Mouse (Mus musculus): ENCODE results near the gene Pld2. TPM values are rescaled to one million over a fixed set of nuclear protein-coding genes. Genes with fewer than 3 reads are reported as not detected.
"Not testable (repeated sequence)": the region's sequence is repeated elsewhere in the genome, so short reads cannot be mapped to it uniquely, and the experiment has no call there.

Gene Pld2
- polyA plus RNA-seq, 1 experiment from 2014 or later = 1.8 TPM

DNA sequence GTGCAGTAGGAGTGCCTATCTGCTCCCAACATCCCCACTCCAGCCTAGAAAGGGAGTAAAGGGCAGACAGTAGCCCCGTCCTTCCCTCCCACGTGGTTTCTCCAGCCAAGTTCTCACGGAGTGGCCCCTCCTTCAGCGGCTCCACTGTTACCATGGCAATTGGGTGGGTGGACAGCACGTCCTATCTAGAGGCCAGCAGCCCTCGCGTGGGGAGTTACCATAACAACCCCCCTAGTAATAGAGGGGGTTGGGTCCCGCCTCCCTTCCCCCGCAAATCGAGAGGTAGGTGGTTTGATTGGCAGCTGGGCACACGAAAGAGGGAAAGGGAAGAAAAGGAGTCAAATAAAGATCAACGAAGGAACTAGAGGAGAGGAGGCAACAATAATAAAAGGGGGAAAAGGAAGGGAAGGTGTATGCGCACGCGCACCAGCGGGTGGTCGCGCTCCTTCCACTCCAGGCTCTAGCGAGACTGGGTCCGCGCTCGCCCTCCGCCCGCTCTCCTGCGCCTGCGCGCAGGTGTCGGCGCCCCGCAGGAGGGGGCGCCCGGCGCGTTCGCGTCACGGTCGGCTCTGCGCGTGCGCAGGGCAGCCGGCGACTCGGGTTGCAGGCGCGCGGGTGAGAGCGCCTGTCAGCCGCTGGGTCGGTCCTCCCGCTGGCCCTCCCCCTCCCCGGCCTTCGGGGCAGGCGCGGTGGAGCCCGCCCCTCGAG, 22.6 kb downstream of the Pld2 start, which contains the start of gene Mink1:
Gene Mink1, plus strand, starts transcription at position 595 of the 708 bp plus-strand sequence.
- H3K27me3 ChIP-seq = no peaks in the 10 kb centered on the region
- peak; percentile 86 for ATAC-seq (ENCODE audit: insufficient read depth)
- H3K4me3 ChIP-seq (replicated peaks) = peak within 1 kb of the TSS; percentile 89
- no peaks in the 10 kb centered on the region for H3K9me3 ChIP-seq (replicated peaks)
- H3K9ac ChIP-seq = peak within 1 kb of the TSS; percentile 79
- H3K36me3 ChIP-seq (replicated peaks) = 0 out of 2 replicates have a peak, but pooled peaks cover 6% of the 10 kb centered on the region
- peaks cover 57% of the 10 kb centered on the region for H3K4me1 ChIP-seq (replicated peaks)
- peak within 1 kb of the TSS; percentile 75 for H3K27ac ChIP-seq (replicated peaks)
- WGBS (ENCODE audit: insufficient replicate concordance) = 1% methylated on average over 55 of the region's 57 CpGs
- peak within 1 kb of the TSS; percentile 99 for H3K4me2 ChIP-seq

DNA sequence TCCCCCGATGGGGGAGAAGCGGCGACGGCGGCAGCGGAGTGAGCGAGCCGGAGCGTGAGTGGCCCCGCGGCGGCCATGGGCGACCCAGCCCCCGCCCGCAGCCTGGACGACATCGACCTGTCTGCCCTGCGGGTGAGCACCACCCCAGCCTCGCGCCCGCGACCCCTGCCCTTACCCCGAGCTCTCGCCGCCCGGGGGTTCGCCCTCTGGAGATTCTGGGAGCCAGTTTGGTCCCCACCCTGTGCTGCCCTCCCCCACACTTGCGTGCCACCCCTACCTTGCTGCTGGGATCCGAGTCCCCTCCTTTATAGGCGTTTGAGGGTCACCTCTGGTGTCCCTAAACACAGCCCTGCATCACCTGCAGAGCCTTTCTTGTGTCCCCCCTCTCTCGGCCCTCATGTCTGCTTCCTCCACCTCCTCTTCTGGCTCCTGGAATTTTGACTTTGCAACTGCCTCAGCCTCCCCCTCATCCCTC, 23.2 kb downstream of the Pld2 start:
- Histone ChIP-seq H3K9ac (peak overlapping the region; percentile 79), H3K4me2 (peak overlapping the region; percentile 99), H3K27ac (replicated peaks) (peak overlapping the region; percentile 75), H3K4me3 (replicated peaks) (peak overlapping the region; percentile 89), H3K27me3 (no peaks in the 10 kb centered on the region), H3K9me3 (replicated peaks) (no peaks in the 10 kb centered on the region), H3K4me1 (replicated peaks) (peaks cover 57% of the 10 kb centered on the region), H3K36me3 (replicated peaks) (0 out of 2 replicates have a peak, but pooled peaks cover 6% of the 10 kb centered on the region)
- 0% methylated on average over 14 of the region's 31 CpGs for WGBS (ENCODE audit: insufficient replicate concordance)
- peak; percentile 9; the same call in 1 of the 2 replicates for ATAC-seq (ENCODE audit: insufficient read depth)

DNA sequence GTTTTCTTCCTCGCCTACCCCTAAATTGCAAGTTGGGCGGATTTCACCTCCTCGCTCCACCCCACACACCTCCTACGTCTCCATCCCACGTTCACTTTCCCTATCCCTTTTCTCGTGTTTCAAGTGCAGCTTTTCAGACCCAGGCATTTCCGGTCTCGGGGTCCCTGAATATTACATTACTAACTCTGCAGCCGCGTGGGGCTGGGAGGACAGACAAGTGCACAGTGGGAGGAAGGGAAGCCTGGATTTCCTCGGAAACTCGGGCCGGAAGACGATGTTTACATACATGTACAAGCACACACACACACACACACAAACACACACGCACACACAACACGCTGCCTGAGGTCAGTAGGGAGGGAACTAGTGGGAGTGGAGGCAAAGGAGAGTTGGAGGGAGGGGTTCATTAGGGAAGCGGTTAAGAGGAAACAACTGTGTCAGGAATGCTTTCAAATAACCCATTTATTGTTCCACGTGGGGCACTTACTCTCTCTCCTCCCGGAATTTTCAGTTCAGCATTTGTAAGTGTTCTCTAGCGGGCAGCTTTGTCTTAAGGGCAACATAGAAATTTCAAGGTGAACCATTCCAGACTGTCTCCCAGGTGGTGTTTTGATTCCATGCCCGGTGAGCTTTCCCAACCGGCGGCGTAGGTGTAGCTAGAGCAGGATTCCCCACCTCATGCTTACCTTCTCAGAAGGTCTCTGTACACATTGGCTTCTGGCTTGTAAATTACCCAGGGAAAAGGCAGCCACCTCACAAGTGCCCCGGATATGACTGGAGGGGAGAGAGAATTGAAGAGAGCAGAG, 23.8 kb downstream of the Pld2 start:
- peak overlapping the region; percentile 99 for H3K4me2 ChIP-seq
- no peak for ATAC-seq (ENCODE audit: insufficient read depth)
- H3K36me3 ChIP-seq (replicated peaks) = 0 out of 2 replicates have a peak, but pooled peaks cover 6% of the 10 kb centered on the region
- H3K4me3 ChIP-seq (replicated peaks) = peak overlapping the region; percentile 89
- H3K9ac ChIP-seq = peak overlapping the region; percentile 79
- peak overlapping the region; percentile 75 for H3K27ac ChIP-seq (replicated peaks)
- no peaks in the 10 kb centered on the region for H3K27me3 ChIP-seq
- peaks cover 59% of the 10 kb centered on the region for H3K4me1 ChIP-seq (replicated peaks)
- WGBS (ENCODE audit: insufficient replicate concordance) = 4% methylated on average over 25 of the region's 25 CpGs
- H3K9me3 ChIP-seq (replicated peaks) = no peaks in the 10 kb centered on the region

DNA sequence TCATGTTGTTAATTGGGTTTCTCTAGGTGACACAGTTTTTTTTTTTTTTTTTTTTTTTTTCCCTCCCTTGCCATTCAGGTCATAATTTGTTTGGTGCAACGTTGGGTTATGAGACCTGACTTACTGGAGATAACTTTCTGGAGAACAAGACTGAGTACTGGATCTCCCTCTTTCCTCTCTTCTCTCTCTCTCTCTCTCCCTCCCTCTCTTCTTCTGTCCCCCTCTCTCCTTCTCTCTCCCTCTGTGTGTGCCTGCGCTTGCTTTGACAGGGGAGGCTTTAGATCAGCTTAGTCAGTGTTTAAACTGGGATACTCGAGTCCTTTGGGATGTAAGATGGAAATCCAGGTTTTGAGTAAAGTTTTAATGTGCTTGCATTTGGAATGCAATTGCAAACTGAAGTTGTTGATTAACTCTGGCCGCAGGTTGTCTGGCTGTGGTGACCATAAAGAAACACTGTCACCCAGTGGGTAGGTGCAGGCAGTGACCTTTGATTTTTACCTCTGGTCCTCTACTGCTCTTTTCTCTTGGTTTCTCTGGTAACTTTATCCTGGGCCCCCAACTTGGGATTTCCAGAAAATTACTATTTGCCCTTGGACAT, 24.5 kb downstream of the Pld2 start:
- no peaks in the 10 kb centered on the region for H3K27me3 ChIP-seq
- peaks cover 63% of the 10 kb centered on the region for H3K4me1 ChIP-seq (replicated peaks)
- H3K9me3 ChIP-seq (replicated peaks) = no peaks in the 10 kb centered on the region
- H3K9ac ChIP-seq = no peak overlapping the region; the same call in 1 of the 2 replicates
- ATAC-seq (ENCODE audit: insufficient read depth) = no peak
- H3K4me3 ChIP-seq (replicated peaks) = peak overlapping the region; percentile 89
- H3K4me2 ChIP-seq = peak overlapping the region; percentile 99
- 0 out of 2 replicates have a peak, but pooled peaks cover 6% of the 10 kb centered on the region for H3K36me3 ChIP-seq (replicated peaks)
- WGBS (ENCODE audit: insufficient replicate concordance) = 39% methylated on average over 4 of the region's 4 CpGs
- peak overlapping the region; percentile 75 for H3K27ac ChIP-seq (replicated peaks)

DNA sequence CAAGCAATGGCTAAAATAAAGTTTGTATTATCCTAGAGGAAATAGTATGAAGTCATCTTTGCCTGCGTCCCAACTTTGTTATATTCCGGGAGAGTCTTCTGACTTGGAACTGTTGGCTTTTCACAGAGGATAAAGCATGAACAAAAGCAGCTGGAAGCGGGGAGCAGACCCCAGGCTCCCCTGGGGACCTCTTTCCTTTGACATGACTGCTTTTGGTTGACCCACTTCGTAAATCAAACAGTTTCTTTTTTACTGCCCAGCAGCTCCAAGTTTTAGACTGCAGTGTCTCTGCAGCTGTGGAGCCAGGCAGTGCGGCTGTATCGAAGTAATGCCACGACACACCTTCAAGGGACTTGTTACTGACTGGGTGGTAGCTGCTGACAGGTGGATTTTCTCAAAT, 26.7 kb downstream of the Pld2 start:
- Histone ChIP-seq H3K27me3 (no peaks in the 10 kb centered on the region), H3K4me1 (replicated peaks) (peaks cover 78% of the 10 kb centered on the region), H3K9ac (no peak overlapping the region), H3K36me3 (replicated peaks) (0 out of 2 replicates have a peak, but pooled peaks cover 6% of the 10 kb centered on the region), H3K4me3 (replicated peaks) (no peak overlapping the region), H3K4me2 (no peak overlapping the region), H3K9me3 (replicated peaks) (no peaks in the 10 kb centered on the region), H3K27ac (replicated peaks) (no peak overlapping the region)
- no peak for ATAC-seq (ENCODE audit: insufficient read depth)
- WGBS (ENCODE audit: insufficient replicate concordance) = 76% methylated on average over 7 of the region's 7 CpGs

DNA sequence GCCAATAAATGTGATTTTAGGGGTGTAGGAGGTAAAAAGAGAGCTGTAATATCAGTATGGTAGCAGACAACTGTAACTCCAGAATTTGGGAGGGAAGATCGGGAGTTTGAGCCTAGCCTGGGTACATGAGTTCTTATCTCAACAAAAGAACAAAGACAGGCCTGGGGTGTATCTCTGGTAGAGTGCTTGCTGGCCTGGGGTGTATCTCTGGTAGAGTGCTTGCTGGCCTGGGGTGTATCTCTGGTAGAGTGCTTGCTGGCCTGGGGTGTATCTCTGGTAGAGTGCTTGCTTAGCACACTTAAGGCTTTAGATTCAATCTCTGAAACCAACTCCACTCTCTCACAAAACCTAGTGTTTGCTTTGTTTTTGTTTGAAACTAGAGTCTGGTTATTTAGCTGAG, 30.8 kb downstream of the Pld2 start:
- H3K9ac ChIP-seq; H3K4me3 ChIP-seq (replicated peaks); H3K4me2 ChIP-seq; H3K36me3 ChIP-seq (replicated peaks); H3K27ac ChIP-seq (replicated peaks); H3K9me3 ChIP-seq (replicated peaks); H3K27me3 ChIP-seq: not testable (repeated sequence)
- peaks cover 57% of the 10 kb centered on the region for H3K4me1 ChIP-seq (replicated peaks)
- peak; percentile 63 for ATAC-seq (ENCODE audit: insufficient read depth)
- WGBS (ENCODE audit: insufficient replicate concordance) = 23% methylated on average over 1 of the region's 1 CpGs

DNA sequence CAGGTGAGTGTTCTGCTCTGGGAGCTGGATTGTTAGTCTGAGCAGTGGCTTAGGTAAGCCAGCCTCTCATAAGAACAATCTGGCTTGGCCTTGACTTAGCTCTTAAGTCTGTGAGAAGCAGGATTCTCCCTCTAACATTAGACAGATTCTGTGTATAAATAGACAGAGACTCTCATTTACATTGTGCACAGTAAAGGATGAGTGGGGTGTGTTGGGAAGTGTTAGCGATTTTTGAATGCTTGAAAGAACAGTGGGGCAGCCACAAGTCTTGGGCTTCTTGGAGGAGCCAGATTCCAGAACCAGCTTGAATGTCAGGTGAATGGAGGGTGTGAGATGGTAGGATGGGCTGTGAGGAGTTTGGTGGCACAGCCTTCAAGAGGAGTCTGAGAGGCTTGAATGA, 31.8 kb downstream of the Pld2 start:
- Histone ChIP-seq H3K4me1 (replicated peaks) (peaks cover 54% of the 10 kb centered on the region), H3K27ac (replicated peaks) (no peak overlapping the region), H3K4me3 (replicated peaks) (no peak overlapping the region), H3K27me3 (no peaks in the 10 kb centered on the region), H3K36me3 (replicated peaks) (0 out of 2 replicates have a peak, but pooled peaks cover 4% of the 10 kb centered on the region), H3K9ac (no peak overlapping the region), H3K9me3 (replicated peaks) (no peaks in the 10 kb centered on the region), H3K4me2 (no peak overlapping the region)
- WGBS (ENCODE audit: insufficient replicate concordance) = 82% methylated on average over 1 of the region's 1 CpGs
- no peak for ATAC-seq (ENCODE audit: insufficient read depth)

DNA sequence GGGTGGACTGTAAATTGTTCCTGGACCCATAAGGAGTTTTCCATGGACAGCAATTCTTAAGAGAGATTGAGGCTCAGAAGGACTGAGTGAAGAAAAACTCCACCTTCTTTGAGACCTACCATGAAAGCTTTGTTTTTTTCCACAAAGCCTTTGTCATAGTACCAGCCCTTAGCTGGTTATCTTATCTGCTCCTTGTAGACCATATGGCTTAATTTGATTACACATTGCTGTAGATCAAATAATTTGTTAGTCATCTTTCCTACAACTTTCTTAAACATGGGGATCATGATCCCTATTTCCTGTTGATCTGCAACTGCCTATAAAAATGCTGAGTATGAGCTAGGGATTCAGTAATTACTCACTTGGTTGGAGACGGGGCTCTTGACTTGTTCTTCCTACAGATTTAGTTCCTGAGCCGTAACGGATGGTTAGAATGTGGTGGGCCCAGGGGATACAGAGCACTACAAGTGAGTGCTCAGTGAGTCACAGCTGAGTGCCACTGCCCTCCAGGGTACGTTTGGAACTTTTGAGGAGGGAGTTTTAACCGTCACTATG, 32.6 kb downstream of the Pld2 start:
- H3K27me3 ChIP-seq = no peaks in the 10 kb centered on the region
- ATAC-seq (ENCODE audit: insufficient read depth) = no peak
- no peak overlapping the region for H3K9ac ChIP-seq
- H3K27ac ChIP-seq (replicated peaks) = peak overlapping the region; percentile 25; the same call in 1 of the 2 replicates
- H3K4me2 ChIP-seq = peak overlapping the region; percentile 25
- no peak overlapping the region for H3K4me3 ChIP-seq (replicated peaks)
- H3K4me1 ChIP-seq (replicated peaks) = peaks cover 57% of the 10 kb centered on the region
- H3K9me3 ChIP-seq (replicated peaks) = no peaks in the 10 kb centered on the region
- no peaks in the 10 kb centered on the region for H3K36me3 ChIP-seq (replicated peaks)
- 35% methylated on average over 5 of the region's 5 CpGs for WGBS (ENCODE audit: insufficient replicate concordance)

DNA sequence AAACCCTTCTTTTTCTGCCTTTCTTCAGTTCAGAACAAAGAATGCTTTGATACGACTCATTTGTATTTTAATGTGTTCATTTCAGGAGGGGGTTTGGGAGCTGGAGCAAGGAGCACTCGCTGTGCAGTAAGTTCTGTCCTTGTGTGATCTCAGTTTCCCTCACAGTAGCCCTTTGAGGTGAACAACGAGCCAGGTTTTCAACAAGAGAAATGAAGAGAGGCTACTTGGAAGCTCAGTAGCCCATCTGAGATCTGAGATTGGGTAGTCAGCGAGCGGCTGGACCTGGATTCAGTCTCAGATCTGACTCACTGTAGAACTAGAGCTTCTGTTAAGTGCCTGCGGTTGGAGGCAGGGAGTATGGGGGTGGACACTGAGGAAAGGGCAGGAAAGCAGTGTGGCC, 34.0 kb downstream of the Pld2 start:
- 71% methylated on average over 6 of the region's 6 CpGs for WGBS (ENCODE audit: insufficient replicate concordance)
- no peak overlapping the region for H3K9ac ChIP-seq
- no peaks in the 10 kb centered on the region for H3K9me3 ChIP-seq (replicated peaks)
- H3K36me3 ChIP-seq (replicated peaks) = no peaks in the 10 kb centered on the region
- H3K27me3 ChIP-seq = no peaks in the 10 kb centered on the region
- H3K4me2 ChIP-seq = no peak overlapping the region
- peaks cover 56% of the 10 kb centered on the region for H3K4me1 ChIP-seq (replicated peaks)
- H3K27ac ChIP-seq (replicated peaks) = no peak overlapping the region
- no peak overlapping the region for H3K4me3 ChIP-seq (replicated peaks)
- ATAC-seq (ENCODE audit: insufficient read depth) = no peak

DNA sequence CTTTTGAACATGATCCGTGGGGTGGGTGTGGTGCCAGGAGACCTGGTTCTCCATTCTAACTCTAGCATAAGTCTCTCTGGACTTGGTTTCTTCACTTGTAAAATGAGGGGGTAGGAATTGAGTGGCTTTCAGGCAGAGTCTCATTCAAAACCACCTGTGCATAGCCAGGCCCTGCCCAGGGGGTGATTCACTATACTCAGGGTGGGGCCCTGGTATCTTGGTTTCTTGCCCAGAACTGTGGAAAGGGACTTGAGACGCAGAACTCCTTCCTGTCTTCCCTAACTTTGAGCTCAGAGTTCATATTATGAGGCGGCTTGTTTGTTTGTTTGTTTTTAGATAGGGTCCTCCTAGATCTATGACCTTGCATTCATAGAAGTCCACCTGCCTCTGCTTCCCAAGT, 37.3 kb downstream of the Pld2 start:
- H3K4me2 ChIP-seq = no peak overlapping the region
- ATAC-seq (ENCODE audit: insufficient read depth) = no peak
- no peak overlapping the region for H3K27ac ChIP-seq (replicated peaks)
- H3K9ac ChIP-seq = no peak overlapping the region
- H3K9me3 ChIP-seq (replicated peaks) = no peaks in the 10 kb centered on the region
- peaks cover 47% of the 10 kb centered on the region for H3K4me1 ChIP-seq (replicated peaks)
- H3K27me3 ChIP-seq = no peaks in the 10 kb centered on the region
- 64% methylated on average over 3 of the region's 3 CpGs for WGBS (ENCODE audit: insufficient replicate concordance)
- H3K4me3 ChIP-seq (replicated peaks) = no peak overlapping the region
- H3K36me3 ChIP-seq (replicated peaks) = no peaks in the 10 kb centered on the region
